Mouse (Mus musculus) ovary, postnatal 10 days (tissue): ENCODE measurements around the gene Cntn6.

Experiments used
- DNase-seq: peaks from one replicate; pipeline ENCODE4 v3.0.0; 2022; ENCODE audit warnings: low spot score

Cntn6 gene

DNA sequence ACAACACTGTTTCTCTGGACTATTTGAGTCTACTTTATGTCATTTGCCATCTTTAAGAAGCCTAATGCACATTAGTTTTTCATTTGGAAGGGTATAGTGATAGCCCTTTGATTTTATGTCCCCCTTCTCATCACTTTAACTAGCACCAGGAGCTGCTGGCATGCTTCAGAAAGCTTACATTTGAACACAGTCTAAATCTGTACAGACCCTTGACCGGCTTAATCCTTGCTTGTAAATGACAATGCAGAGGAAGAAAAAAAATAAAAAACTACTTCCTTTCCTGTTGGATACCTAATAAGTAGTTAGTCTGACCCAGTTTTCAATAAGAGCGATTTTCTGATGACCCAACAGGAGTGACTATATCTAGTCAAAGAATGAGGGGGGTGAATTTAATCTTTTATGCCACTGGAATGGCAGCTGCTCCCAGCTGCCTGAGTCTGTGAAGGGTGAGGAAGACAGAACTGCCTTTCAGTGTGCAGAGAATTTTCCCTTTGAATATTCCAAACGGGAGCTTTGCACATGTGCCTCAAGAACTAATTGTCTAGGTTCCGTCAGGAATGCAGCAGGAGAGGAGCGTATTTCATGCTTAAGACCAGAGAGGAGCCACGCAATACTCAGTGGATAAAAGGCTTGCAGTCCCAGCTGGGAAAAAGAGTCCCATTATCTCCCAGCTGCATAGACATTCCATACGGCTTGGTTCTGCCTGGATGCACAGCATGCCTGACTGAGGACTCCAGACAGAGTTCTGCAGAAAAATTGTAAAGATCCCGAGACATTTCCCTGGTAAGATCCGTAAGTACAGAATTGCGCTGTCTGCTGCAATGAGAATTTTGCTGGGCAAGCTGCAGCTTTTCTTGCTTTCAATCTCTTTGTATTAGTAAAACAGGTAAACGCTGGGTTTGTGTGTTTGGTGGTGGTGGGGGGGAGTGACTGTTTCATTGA, at the start of gene Cntn6:
Gene Cntn6 (plus strand): TSS at position 301 of the 942 bp plus-strand sequence.
- DNase-seq, result no peak

DNA sequence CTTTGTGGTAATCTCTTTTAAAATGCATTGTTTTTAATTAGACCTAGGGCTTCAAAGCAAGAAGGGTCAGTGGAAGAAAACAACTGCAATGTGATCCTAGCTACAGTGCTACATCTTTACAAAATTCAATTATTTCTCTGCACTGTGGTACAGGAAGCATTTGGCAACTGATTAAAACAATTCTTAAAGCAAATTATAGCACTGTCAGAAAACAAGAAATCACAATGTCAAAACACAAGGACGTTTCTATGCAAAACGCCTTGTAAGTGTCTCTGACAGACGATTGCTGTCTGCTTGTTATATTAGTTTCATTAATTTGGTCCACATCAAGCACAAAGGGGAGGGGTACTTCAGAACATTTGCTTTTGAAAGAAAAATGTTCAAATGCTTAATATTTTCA, 48.9 kb upstream of the Cntn6 start:
- no peak for DNase-seq

DNA sequence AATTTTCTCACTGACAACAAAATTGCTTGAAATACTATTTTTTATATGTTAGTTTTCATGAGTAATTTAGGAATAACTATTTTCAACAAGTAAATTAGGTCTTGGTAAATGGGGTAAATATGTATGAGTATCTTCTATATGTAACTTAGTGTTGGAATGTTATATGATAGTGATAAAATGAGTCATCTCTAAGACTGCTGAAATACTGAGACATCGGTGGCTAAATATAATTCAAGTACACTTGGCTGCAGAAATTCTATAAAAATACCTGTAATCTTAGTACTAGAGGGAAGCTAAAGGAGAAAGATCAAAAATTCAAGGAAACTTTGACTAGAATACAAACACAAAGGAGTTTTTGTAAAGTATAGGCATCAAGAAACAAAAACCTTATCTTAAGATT, 21.9 kb upstream of the Cntn6 start:
- DNase-seq, result no peak

DNA sequence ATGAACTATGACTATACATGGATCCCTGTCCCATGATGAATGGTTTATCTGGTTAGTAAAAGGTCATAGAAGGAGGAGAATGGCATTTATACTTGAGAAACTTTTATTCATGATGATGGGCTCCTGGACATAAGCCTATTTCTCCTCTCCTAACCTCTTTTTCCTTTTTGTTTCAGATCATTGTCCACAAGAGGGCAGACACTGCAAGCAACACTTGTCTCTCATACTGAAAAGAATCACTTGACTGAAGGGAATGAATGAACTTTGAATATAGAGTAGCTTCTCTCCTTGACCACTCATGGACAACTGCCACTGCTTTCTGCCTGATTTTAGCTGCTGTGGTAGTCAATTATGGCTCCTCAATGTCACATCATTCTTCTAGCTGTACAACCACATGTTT, 13.3 kb upstream of the Cntn6 start:
- no peak for DNase-seq

DNA sequence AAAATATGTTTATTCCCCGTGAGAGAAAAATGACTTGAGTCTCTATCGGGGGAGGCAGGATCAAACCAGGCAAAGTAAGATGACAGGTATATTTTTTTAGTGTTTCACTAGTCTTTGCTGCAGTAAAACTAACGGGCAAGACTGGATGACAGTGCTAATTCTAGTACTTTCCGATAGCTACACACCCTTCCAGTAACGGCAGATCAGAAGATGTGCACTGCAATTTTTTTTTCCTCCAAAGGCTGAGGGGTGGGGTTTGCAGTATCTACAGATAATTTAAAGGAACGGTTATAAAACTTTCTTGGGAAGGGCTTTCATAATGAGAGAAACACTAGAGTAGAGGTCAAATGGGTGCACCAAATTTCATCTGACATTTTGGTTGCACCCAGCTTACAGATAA, 869 bp downstream of the Cntn6 start:
- no peak for DNase-seq

DNA sequence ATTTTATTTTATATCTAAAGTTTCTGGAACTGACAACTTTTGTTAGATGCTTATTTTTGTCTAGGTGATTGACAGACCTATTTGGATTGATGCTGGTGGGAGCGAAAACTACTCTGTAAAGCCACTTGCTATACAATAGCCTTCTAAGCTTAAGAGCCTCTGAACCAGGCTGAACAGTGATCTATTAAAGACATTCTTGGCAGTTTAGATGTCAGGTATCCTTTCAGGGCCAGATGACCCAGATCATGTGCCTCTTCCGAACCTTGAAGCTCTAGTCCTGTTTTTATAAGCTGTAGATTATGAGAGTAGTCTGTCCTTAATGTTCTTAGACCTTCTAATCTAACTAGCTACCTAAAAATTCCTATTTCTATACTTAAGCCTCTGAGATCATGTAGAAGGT, 3.2 kb downstream of the Cntn6 start:
- DNase-seq, result no peak

DNA sequence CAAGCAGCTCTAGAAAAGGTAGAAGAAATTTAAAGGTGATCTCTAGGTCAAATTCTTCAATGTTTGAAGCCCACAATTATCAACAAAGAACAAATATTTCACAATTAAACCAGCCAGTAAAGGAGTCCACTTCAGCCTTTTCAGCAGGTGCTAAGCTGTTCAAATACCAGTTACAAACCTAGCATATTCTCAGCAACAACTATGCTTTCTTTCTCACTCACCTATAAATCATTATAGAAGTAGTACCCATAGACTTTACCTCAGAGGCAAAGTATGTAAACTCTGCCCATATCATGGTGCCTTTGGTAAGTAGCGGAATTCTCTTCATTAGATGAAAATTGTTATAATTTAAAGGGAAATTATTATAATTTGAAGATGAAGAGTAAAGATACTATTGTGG, 71.4 kb downstream of the Cntn6 start:
- DNase-seq, result no peak

DNA sequence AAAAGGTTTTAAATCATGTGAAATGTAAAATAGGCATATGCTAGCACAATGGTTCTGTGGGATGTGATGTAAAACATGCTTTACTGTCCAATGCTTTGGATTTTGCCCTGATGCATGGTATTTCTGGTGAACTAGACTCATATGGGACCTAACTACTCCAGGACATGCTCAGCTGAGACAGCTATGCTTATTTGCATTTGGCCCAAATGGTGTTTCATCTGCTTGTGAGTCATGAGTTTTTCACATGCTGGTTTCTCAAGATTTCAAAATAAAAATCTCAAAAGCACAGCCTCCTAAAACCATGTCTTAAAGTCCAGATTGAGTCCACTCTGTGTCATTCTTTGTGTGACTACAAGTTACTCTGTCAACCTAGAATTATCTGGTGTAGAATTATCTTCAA, 77.0 kb downstream of the Cntn6 start:
- no peak for DNase-seq

DNA sequence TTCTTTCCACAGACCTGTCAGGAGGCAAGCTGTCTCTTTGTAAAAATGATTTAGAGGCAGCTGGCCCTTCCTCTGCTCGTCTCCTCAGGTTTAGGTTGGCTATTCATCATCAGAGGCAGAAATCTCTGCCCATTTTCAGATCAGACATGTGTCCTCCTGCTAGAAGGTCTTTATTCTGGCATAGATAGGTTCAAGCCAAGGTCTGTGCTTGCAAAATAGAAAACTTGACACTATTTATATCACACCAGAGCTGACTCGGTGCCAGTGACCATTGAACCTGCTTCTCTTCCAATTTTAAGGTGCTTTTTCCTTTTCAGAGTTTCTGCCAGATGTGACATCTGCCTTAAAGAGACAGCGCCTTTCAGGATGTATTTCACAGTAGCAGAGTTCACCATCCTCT, 95.4 kb downstream of the Cntn6 start:
- no peak for DNase-seq

DNA sequence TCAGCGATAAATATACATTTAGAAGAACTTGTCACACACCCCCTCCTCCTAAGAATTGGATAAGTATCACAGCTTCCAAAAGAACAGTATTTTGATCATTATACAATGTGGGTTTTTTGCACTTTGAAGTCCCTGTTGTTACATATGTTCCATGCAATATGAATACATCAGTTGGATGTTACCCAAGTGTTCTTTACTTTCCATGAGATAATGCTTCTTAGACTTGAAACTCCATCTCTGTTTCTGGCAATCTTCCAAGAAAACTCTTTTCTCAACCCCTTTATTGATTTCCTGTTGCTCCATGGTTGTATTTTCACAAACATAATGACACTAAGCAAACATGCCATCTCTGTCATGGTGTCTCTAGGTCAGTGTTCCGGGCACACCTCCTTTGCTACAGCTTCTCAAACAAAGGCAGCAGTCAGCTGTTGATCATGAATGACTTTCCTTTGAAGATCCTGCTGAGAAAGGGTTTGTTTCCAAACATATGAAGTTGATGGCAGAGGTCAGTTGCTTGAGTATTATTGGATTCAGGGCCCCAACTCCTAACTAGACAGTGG, 108.3 kb downstream of the Cntn6 start:
- DNase-seq, result no peak

DNA sequence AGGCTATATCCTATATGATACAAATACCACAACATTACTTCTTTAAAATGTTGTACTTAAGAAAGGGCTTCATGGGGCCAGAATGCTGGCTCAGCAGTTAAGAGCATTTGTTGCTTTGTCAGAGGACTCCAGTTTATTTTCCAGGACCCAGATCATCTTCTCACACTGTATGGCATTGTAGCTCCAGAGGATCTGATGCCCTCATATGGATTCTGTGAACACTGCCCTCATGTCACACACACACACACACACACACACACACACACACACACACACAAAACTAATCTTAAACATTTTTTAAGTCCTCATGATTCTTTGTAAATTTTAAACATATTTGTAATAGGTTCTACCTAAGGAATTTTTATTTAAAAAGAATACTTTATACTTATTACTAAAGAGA, 110.3 kb downstream of the Cntn6 start:
- DNase-seq, result no peak

DNA sequence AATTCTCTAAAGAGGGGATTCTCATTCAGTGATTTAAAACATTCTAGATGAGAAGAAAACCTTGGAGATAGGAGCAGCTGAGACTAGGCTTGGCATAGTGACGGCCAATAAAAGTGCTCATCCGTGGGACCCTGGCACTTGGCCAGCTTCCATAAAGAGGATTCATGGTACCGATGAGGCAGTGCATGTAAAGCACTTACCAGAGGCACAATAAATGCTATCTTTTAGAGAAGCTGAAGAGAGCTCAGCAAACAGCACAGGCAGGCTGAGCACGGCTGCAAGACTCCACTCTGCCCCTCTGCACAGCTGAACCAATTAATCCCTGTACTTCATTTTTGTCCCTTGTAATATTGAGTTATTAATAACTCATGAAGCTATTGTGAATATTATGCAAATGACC, 110.8 kb downstream of the Cntn6 start:
- DNase-seq, result no peak

DNA sequence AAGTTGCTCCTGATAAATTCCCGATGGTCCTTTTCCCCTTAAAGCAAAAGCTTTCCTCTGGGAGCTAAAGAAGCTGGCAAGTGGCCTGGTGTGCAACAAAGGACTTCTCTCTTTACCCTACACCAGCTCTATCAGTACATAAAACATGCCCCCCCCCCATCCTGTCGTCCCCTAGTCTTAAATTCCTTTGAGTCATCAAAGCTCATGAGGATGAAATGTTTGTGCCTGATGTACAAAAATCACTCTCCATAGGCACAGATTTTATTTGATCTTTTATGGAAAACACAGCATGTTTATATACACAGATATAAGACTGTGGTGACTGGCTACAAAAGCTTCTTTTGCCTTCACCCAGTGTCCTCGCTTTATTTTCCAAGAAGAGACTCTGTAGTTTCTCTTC, 112.6 kb downstream of the Cntn6 start:
- DNase-seq, result no peak

DNA sequence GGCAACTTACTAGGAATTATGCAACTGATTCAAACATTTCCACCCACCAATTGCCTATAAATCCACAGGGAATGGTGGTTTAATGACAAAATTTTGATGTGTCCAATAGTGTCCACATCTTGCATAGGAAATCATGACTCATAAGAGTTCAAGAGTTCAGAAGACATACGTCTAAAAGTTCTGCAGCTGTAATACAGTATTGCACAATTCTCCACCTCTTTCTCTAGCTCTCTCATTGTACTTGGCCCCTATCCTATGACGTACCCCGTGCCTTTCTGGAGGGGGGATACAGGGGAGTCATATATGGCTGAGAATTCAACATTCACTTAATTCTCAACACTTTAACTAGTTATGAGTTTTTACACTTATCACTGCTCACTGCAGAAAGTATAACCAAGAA, 160.9 kb downstream of the Cntn6 start:
- no peak for DNase-seq

DNA sequence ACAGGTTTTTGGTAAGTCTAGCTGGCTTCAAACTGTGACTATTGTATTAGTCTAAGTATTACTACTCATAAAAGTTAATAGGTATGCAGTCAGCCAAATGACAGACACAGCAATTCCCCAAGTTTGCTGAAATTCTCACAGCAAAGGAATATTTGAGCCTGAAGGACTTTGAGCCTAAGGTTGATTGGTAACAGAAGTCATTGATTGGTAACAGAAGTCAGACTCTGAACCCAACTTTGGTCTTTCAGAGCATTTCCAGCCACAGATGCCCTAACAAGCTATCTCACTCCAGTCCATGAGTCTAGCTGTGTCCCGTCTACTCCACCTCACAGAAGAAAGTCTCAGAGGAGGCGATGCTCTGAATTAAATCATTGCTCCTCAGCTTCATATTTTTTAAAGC, 176.1 kb downstream of the Cntn6 start:
- no peak for DNase-seq

DNA sequence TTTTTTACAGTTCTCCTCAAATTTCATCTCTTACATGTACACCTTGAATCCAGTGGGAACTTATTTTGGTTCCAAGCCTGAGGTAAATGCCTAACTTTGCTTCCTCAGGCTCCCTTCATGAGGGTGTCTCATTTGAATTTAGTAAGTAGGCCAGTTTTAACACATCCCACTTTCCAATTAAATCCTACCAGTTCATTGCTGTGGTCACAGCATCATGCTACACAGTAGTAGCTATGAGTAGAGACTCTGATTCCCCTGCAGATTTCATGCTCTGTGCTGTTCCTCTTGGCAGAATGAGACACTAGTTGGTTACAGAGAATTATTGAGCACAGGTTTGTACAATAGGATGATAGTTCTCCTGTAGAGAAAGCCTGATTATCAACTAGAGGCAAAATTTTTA, 181.7 kb downstream of the Cntn6 start:
- DNase-seq, result no peak

DNA sequence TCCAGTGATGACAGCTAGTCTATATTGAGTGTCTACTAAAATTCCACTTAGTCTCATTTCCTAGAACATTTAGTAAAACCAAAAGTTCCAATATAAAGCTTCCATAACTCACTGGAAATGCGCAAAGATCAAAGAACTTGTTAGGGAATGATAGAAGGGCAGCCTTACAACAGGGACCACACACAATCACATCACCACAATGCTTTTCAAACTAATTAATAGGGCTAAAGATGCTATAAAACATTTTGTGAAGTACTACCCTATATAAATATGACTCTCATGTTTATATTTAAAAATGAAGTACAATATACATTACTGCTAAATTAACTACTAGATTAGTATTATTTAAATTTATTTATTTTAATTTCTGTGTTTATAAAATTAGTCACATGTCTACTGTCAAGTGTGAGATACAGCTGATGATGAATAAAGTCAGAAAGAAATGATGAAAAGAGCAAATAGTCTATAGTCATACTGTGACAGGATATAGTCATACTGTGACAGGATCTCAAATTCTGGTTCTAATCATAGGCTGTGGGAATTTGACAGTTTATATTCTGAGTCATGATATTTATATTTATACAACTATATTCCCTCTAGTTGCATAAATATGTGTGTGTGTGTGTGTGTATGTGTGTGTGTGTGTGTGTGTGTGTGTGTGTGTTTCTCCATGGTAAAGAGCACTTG, 187.4 kb downstream of the Cntn6 start:
- no peak for DNase-seq

DNA sequence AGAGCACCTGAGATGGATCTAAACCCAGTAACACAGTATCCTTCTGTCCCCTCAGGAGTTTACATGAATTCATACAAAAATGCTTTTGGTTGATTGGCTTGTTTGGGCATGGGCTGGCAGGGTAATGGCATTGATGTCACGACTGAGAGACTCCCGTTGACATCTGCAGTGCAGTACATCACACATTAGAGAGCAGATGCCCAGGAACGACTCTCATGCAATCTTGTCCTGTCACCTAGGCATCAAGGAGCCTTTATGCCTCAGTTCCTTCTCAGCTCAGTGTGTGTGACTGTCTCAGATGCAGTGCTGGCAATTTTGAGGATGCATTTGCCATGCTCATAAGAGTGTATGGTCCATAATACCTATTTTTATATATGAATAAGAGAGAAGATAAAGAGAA, 195.4 kb downstream of the Cntn6 start:
- no peak for DNase-seq

DNA sequence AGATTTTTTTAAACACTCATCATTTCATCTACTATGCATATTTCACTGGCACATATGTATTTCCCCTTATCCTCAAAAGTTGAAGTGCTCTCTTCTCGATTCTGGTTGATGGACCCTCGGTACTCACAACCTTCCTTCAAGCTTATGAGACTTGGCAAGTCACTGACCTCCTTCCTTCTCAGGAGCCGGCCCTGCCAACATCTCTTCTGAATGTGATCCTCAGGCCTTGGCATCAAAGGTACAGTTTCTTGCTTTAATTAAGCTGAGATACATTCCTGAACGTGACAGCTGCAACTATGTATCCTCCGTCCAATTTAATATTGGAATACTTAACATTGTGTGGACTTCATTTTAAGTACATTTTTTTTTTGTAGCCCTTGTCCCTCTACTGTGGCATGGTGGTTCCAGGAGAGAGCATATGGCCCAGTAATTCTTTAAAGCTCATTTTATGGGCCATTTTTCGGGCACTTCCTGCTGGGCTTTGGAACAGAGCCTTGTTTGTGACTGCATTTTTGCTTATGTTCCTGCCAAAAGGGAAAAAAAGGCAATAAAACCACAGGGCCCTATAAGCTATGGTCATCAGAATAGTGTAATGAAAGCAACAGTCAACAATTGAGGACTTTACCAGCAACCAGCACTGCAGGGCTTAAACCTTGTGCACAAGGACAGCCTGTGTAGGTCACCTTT, 196.0 kb downstream of the Cntn6 start:
- DNase-seq, result no peak

DNA sequence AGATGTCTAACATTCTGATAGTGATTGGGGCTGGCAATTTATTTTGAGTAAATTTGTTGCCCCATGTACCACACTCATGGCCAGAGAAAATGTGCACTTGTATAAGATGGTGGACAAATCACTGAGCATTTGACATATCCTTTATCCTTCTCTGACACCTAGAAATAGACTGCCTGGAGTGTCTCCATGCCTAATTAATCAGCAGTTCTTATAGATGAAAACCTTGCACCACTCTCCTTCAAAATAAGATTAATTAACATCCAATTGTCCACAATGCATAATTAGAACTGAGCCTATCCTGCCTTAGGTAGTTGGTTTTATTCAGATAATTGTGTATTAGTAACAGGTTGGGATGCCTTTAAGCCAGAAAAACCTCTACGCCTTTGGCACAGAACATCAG, 236.0 kb downstream of the Cntn6 start:
- DNase-seq, result no peak

DNA sequence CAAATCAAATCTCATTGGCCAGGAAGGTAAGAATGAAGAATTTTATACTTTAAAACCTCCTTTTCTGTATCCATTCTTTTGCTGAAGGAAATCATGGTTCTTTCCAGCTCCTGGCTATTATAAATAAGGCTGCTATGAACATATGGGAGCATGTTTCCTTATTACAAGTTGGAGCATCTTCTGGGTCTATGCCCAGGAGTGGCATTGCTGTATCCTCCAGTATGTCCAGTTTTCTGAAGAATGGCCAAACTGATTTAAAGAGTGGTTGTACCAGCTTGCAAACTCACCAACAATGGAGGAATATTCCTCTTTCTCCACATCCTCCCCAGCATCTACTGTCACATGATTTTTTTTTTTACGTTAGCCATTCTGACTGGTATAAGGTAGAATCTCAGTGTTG, 241.7 kb downstream of the Cntn6 start:
- no peak for DNase-seq

DNA sequence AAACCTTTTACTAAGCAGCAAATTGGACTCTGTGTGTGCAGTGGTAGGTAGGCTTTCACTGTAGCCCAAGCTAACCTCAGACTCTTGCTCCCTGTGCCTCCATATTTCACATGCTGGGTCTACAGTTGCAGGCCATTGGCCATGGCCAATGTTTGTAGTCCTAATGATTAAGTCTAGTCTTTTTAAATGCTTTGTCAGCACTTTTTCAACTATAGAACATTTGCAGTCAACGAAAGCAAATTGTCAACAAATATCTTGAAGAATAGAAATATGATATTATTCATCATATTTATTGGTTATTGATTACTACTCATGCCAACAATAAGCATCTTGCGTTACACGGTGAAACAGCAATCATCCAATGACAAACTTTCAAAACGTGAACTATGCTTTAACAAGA, 246.4 kb downstream of the Cntn6 start:
- no peak for DNase-seq

DNA sequence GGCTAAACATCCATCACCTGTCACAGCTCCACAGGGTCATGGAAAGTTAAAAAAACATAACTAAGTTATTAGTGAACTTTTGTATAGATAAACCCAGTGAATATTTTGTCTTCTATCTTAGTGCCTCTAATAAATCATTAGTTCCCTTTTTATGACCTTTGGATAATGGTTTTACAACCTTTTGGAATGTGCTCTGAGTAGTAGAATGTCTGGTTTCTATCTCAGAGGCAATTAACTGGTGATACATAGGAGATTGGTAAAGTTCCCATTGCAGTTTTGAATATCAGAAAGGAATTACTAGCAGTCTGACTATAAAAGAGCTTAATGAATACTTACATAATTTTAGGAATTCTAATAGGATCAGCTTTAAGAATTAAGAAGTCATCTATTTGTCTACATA, 265.5 kb downstream of the Cntn6 start:
- DNase-seq, result no peak
